Mouse (Mus musculus): Measurements from ENCODE around the gene Nwd2.

DNA sequence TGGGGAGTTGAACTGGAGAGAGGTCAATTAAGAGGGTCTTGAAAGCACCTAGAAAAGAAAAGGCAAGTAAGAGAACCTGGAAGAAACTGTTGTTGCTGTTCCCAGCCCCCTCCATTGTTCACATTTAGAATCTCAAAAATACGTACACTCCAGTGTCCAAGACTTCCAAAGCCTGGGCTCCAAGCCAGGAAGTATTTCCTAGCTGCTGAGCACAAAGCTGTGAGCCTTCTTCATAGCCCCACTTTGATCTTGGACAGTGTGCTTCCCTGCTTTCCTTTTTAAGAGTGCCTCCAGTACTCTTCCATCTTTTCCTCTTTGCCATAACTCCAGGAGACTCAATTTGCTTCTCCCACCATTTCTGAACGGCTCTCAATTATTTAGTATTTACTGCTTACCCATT, 14.3 kb upstream of the Nwd2 start:
- no peak for TF ChIP-seq CTCF (conservative IDR thresholded peaks at IDR 0.05; ENCODE audit: insufficient read depth, insufficient read length, low read depth, low read length)
- no peak for TF ChIP-seq POLR2A (IDR thresholded peaks at IDR 0.05; ENCODE audit: low read depth, low read length)
